Mouse (Mus musculus): Measurements from ENCODE around the gene Fgd6.

DNA sequence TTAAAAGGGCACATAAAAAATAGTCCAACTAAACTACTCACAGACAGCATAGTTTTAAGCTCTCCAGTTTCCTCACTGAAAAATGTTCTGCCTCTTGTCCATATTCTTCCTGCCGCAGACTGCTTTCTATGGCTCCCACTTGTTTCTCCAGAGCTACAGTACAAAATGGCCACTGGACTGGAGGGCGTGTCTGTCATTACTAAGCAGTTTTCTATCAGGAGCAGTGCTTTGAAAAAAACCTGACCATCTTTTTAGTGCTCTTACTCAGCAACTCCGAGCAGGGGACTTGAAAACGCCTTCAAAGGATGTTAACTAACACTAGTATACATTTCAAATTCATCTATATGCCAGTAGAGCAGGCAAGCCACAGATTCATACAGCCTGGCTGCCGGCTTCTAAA lies 15.2 kb upstream of the Fgd6 start:
- TF ChIP-seq POLR2A (IDR thresholded peaks at IDR 0.05; ENCODE audit: insufficient read depth, low read depth, low read length) (no peak), CTCF (IDR thresholded peaks at IDR 0.05; ENCODE audit: insufficient read depth, low read depth, low read length) (no peak)
